Mouse (Mus musculus): ENCODE measurements at regions not wholly inside any gene's neighbourhood (a gene's known extent, or its start where the extent isn't known, plus 50 kb on each side); places are given as distances from the start of the nearest gene placed in this dataset.

- Histone ChIP-seq H3K9ac (no peak overlapping the region), H3K4me1 (no peaks in the 10 kb centered on the region), H3K9me3 (replicated peaks) (no peaks in the 10 kb centered on the region), H3K36me3 (no peaks in the 10 kb centered on the region), H3K27ac (no peak overlapping the region), H3K4me3 (no peak overlapping the region), H3K27me3 (no peaks in the 10 kb centered on the region), H3K4me2 (replicated peaks) (no peak overlapping the region)
- ATAC-seq (ENCODE audit: low FRiP score): no peak
- WGBS: 88% methylated on average over 5 of the region's 5 CpGs
These were observed 111.4 kb upstream of the Gli2 start for GRCm38 (mm10) chr1:119164811-119165210.

GRCm38 (mm10) chr1:119163846-119164245 is 110.4 kb upstream of the Gli2 start:
- no peak overlapping the region for H3K4me2 ChIP-seq (replicated peaks)
- H3K9ac ChIP-seq: no peak overlapping the region
- H3K36me3 ChIP-seq: no peaks in the 10 kb centered on the region
- H3K4me1 ChIP-seq: no peaks in the 10 kb centered on the region
- no peak overlapping the region for H3K27ac ChIP-seq
- H3K27me3 ChIP-seq: no peaks in the 10 kb centered on the region
- no peak for ATAC-seq (ENCODE audit: low FRiP score)
- no peaks in the 10 kb centered on the region for H3K9me3 ChIP-seq (replicated peaks)
- H3K4me3 ChIP-seq: no peak overlapping the region

GRCm38 (mm10) chr1:119163114-119163740 is 109.8 kb upstream of the Gli2 start:
- Histone ChIP-seq H3K9ac (no peak overlapping the region), H3K4me2 (replicated peaks) (no peak overlapping the region), H3K27me3 (no peaks in the 10 kb centered on the region), H3K27ac (no peak overlapping the region), H3K9me3 (replicated peaks) (no peaks in the 10 kb centered on the region), H3K36me3 (no peaks in the 10 kb centered on the region), H3K4me1 (no peaks in the 10 kb centered on the region), H3K4me3 (no peak overlapping the region)
- no peak for ATAC-seq (ENCODE audit: low FRiP score)
- WGBS: 84% methylated on average over 7 of the region's 7 CpGs

- no peak overlapping the region for H3K27ac ChIP-seq
- no peak overlapping the region for H3K4me2 ChIP-seq (replicated peaks)
- 88% methylated on average over 3 of the region's 3 CpGs for WGBS
- H3K36me3 ChIP-seq: no peaks in the 10 kb centered on the region
- H3K4me1 ChIP-seq: no peaks in the 10 kb centered on the region
- H3K9ac ChIP-seq: no peak overlapping the region
- no peak for ATAC-seq (ENCODE audit: low FRiP score)
- no peak overlapping the region for H3K4me3 ChIP-seq
- H3K9me3 ChIP-seq (replicated peaks): no peaks in the 10 kb centered on the region
- H3K27me3 ChIP-seq: no peaks in the 10 kb centered on the region
These were observed 108.3 kb upstream of the Gli2 start for GRCm38 (mm10) chr1:119161751-119162150.

- Histone ChIP-seq H3K9me3 (replicated peaks) (no peaks in the 10 kb centered on the region), H3K9ac (no peak overlapping the region), H3K4me3 (no peak overlapping the region), H3K4me2 (replicated peaks) (no peak overlapping the region), H3K4me1 (no peaks in the 10 kb centered on the region), H3K27me3 (no peaks in the 10 kb centered on the region), H3K36me3 (no peaks in the 10 kb centered on the region), H3K27ac (no peak overlapping the region)
- 93% methylated on average over 1 of the region's 1 CpGs for WGBS
- ATAC-seq (ENCODE audit: low FRiP score): no peak
These were observed 106.9 kb upstream of the Gli2 start for GRCm38 (mm10) chr1:119160354-119160753.

GRCm38 (mm10) chr1:119157171-119157700 is 103.8 kb upstream of the Gli2 start:
- ATAC-seq (ENCODE audit: low FRiP score): no peak
- WGBS: 83% methylated on average over 4 of the region's 4 CpGs

GRCm38 (mm10) chr1:119153619-119154018 is 100.2 kb upstream of the Gli2 start:
- no peaks in the 10 kb centered on the region for H3K9me3 ChIP-seq (replicated peaks)
- no peak overlapping the region for H3K9ac ChIP-seq
- no peak overlapping the region for H3K4me2 ChIP-seq (replicated peaks)
- H3K4me3 ChIP-seq: no peak overlapping the region
- H3K27ac ChIP-seq: no peak overlapping the region
- no peaks in the 10 kb centered on the region for H3K27me3 ChIP-seq
- ATAC-seq (ENCODE audit: low FRiP score): no peak
- no peaks in the 10 kb centered on the region for H3K4me1 ChIP-seq
- 93% methylated on average over 4 of the region's 4 CpGs for WGBS
- no peaks in the 10 kb centered on the region for H3K36me3 ChIP-seq

More at GRCm38 (mm10) chr1:119157171-119157700, 103.8 kb upstream of the Gli2 start:
- Histone ChIP-seq H3K27ac (no peak overlapping the region), H3K9me3 (replicated peaks) (no peaks in the 10 kb centered on the region), H3K4me1 (no peaks in the 10 kb centered on the region), H3K4me3 (no peak overlapping the region), H3K36me3 (no peaks in the 10 kb centered on the region), H3K9ac (no peak overlapping the region), H3K27me3 (no peaks in the 10 kb centered on the region), H3K4me2 (replicated peaks) (no peak overlapping the region)

GRCm38 (mm10) chr1:119152776-119153175 is 99.4 kb upstream of the Gli2 start:
- Histone ChIP-seq H3K4me1 (no peaks in the 10 kb centered on the region), H3K27me3 (no peaks in the 10 kb centered on the region), H3K9me3 (replicated peaks) (no peaks in the 10 kb centered on the region), H3K4me3 (no peak overlapping the region), H3K4me2 (replicated peaks) (no peak overlapping the region), H3K9ac (no peak overlapping the region), H3K27ac (no peak overlapping the region), H3K36me3 (no peaks in the 10 kb centered on the region)
- ATAC-seq (ENCODE audit: low FRiP score): no peak
- 91% methylated on average over 6 of the region's 6 CpGs for WGBS

- H3K4me3 ChIP-seq: no peak overlapping the region
- no peak for ATAC-seq (ENCODE audit: low FRiP score)
- no peaks in the 10 kb centered on the region for H3K36me3 ChIP-seq
- no peak overlapping the region for H3K4me2 ChIP-seq (replicated peaks)
- 87% methylated on average over 2 of the region's 2 CpGs for WGBS
- no peak overlapping the region for H3K9ac ChIP-seq
- H3K27ac ChIP-seq: no peak overlapping the region
- no peaks in the 10 kb centered on the region for H3K9me3 ChIP-seq (replicated peaks)
- no peaks in the 10 kb centered on the region for H3K27me3 ChIP-seq
- H3K4me1 ChIP-seq: no peaks in the 10 kb centered on the region
These were observed 94.1 kb upstream of the Gli2 start for GRCm38 (mm10) chr1:119147506-119147905.

GRCm38 (mm10) chr1:119143808-119144207 is 90.4 kb upstream of the Gli2 start:
- H3K27me3 ChIP-seq: no peaks in the 10 kb centered on the region
- H3K4me1 ChIP-seq: no peaks in the 10 kb centered on the region
- H3K4me3 ChIP-seq: no peak overlapping the region
- H3K9ac ChIP-seq: no peak overlapping the region
- no peaks in the 10 kb centered on the region for H3K36me3 ChIP-seq
- no peak for ATAC-seq (ENCODE audit: low FRiP score)
- H3K27ac ChIP-seq: no peak overlapping the region
- WGBS: 51% methylated on average over 11 of the region's 11 CpGs
- H3K4me2 ChIP-seq (replicated peaks): no peak overlapping the region
- H3K9me3 ChIP-seq (replicated peaks): no peaks in the 10 kb centered on the region

GRCm38 (mm10) chr1:119129039-119129438 is 75.6 kb upstream of the Gli2 start:
- no peak for ATAC-seq (ENCODE audit: low FRiP score)
- H3K4me1 ChIP-seq: no peaks in the 10 kb centered on the region
- no peaks in the 10 kb centered on the region for H3K27me3 ChIP-seq
- no peak overlapping the region for H3K9ac ChIP-seq
- H3K4me3 ChIP-seq: no peak overlapping the region
- no peaks in the 10 kb centered on the region for H3K36me3 ChIP-seq
- WGBS: 92% methylated on average over 3 of the region's 3 CpGs
- no peaks in the 10 kb centered on the region for H3K9me3 ChIP-seq (replicated peaks)
- H3K27ac ChIP-seq: no peak overlapping the region
- H3K4me2 ChIP-seq (replicated peaks): no peak overlapping the region

GRCm38 (mm10) chr1:119125561-119125960 is 72.1 kb upstream of the Gli2 start:
- ATAC-seq (ENCODE audit: low FRiP score): no peak
- Histone ChIP-seq H3K27me3 (no peaks in the 10 kb centered on the region), H3K9ac (no peak overlapping the region), H3K27ac (no peak overlapping the region), H3K4me2 (replicated peaks) (no peak overlapping the region), H3K4me3 (no peak overlapping the region), H3K9me3 (replicated peaks) (no peaks in the 10 kb centered on the region), H3K36me3 (no peaks in the 10 kb centered on the region), H3K4me1 (no peaks in the 10 kb centered on the region)
- WGBS: 61% methylated on average over 6 of the region's 6 CpGs

GRCm38 (mm10) chr1:119124798-119125197 is 71.4 kb upstream of the Gli2 start:
- Histone ChIP-seq H3K27me3 (no peaks in the 10 kb centered on the region), H3K4me2 (replicated peaks) (no peak overlapping the region), H3K4me3 (no peak overlapping the region), H3K36me3 (no peaks in the 10 kb centered on the region), H3K9ac (no peak overlapping the region), H3K4me1 (no peaks in the 10 kb centered on the region), H3K27ac (no peak overlapping the region), H3K9me3 (replicated peaks) (no peaks in the 10 kb centered on the region)
- no peak for ATAC-seq (ENCODE audit: low FRiP score)
- WGBS: 90% methylated on average over 4 of the region's 4 CpGs
